Mouse (Mus musculus) limb, embryonic 14.5 days (tissue): ENCODE data around the gene Six5. TPM values are rescaled to one million over a fixed set of nuclear protein-coding genes. Genes with fewer than 3 reads are reported as not detected.
A peak's percentile ranks its signal among the peaks of the same experiment; 100 is the strongest.

Experiments used
- ATAC-seq: fragments of 200-750 bp; cut with Nextera tagmentation; 2 replicates; pipeline ENCODE4 v1.8.0; 2017; ENCODE audit warnings: low read depth, moderate number of reproducible peaks, moderate TSS enrichment; ENCODE audit not compliant: low FRiP score
- DNase-seq: peaks from one replicate; pipeline ENCODE4 v3.0.0-alpha.2; 2015; ENCODE audit warnings: low spot score
- H3K27ac ChIP-seq: fragments of 300-500 bp; sonication (generic); replicated peaks from 2 replicates; pipeline ENCODE4 v1.5.1; 2014; ENCODE audit warnings: low read depth, mild to moderate bottlenecking, low read length, moderate library complexity, mixed read lengths
- H3K27me3 ChIP-seq: fragments of 300-500 bp; sonication (generic); 2 replicates; pipeline ENCODE4 v1.6.1; 2014; ENCODE audit warnings: low read length, mixed read lengths; ENCODE audit not compliant: control insufficient read depth, insufficient read depth
- H3K36me3 ChIP-seq: fragments of 300-500 bp; sonication (generic); 2 replicates; pipeline ENCODE4 v1.6.1; 2014; ENCODE audit warnings: mild to moderate bottlenecking, low read length, moderate library complexity, mixed read lengths; ENCODE audit not compliant: control insufficient read depth, insufficient read depth
- H3K4me1 ChIP-seq: fragments of 300-500 bp; sonication (generic); 2 replicates; pipeline ENCODE4 v1.6.1; 2014; ENCODE audit warnings: antibody characterized with exemption, low read length, mixed read lengths; ENCODE audit not compliant: control insufficient read depth, insufficient read depth
- H3K4me2 ChIP-seq: fragments of 300-500 bp; sonication (generic); replicated peaks from 2 replicates; pipeline ENCODE4 v1.6.1; 2014; ENCODE audit warnings: low read depth, mild to moderate bottlenecking, low read length, moderate library complexity; ENCODE audit not compliant: severe bottlenecking
- H3K4me3 ChIP-seq: fragments of 300-500 bp; sonication (generic); replicated peaks from 2 replicates; pipeline ENCODE4 v1.5.1; 2014; ENCODE audit warnings: low read length
- H3K9ac ChIP-seq: fragments of 300-500 bp; sonication (generic); 2 replicates; pipeline ENCODE4 v1.6.1; 2014; ENCODE audit warnings: mild to moderate bottlenecking, low read depth, low read length, moderate library complexity; ENCODE audit not compliant: severe bottlenecking
- H3K9me3 ChIP-seq: fragments of 300-500 bp; sonication (generic); 2 replicates; pipeline ENCODE4 v1.6.1; 2016; ENCODE audit warnings: low read length; ENCODE audit not compliant: control insufficient read depth
- POLR2A ChIP-seq: fragments of 200-500 bp; IDR thresholded peaks from 2 replicates; pipeline ENCODE4 v1.8.0; 2012; ENCODE audit warnings: inconsistent platforms, mild to moderate bottlenecking, moderate library complexity, borderline replicate concordance; ENCODE audit not compliant: insufficient read depth, insufficient read length; ENCODE audit errors: extremely low read depth
- WGBS: fragments of 180-500 bp; shearing (Covaris S2); extraction: QIAGEN DNeasy Blood & Tissue Kit; methylation state at CpG from one replicate; pipeline ENCODE4 v1.1.7; 2014; 5-methylcytosine and 5-hydroxymethylcytosine counted together
- polyA plus RNA-seq, 2 experiments: library from polyadenylated mRNA; depleted of rRNA in 1 of 2; stranded (reverse) in 1 of 2; unstranded in 1 of 2; fragments of >200 nt; fragmentation: Nextera tagmentation in 1 of 2; extraction: Ambion mirVana in 1 of 2; gene quantifications; 2 replicates each; pipeline versions ENCODE4 v1.2.1 to v1.2.3; 2012 to 2014

The Six5 gene
- polyA plus RNA-seq, 2 experiments, result 19.1 to 103 TPM

GRCm38 (mm10) chr7:19075723-19076585, 18.4 kb upstream of the Six5 start, which contains the start of gene Dmwd:
Gene Dmwd (plus strand): TSS chr7:19076227.
- H3K4me3 ChIP-seq, result peak within 1 kb of the TSS; percentile 94
- H3K9ac ChIP-seq, result peak within 1 kb of the TSS; percentile 94
- no peaks in the 10 kb centered on the region for H3K27me3 ChIP-seq
- H3K4me2 ChIP-seq, result peak within 1 kb of the TSS; percentile 87
- WGBS, result under 1% methylated on average over 58 of the region's 91 CpGs
- TF ChIP-seq POLR2A, result peak; percentile 81; the same call in 1 of the 2 replicates
- H3K4me1 ChIP-seq, result peaks cover 13% of the 10 kb centered on the region
- ATAC-seq (peak; percentile 99), DNase-seq (peak; percentile 99)
- peak within 1 kb of the TSS; percentile 82 for H3K27ac ChIP-seq
- H3K9me3 ChIP-seq, result no peaks in the 10 kb centered on the region
- H3K36me3 ChIP-seq, result peaks cover 30% of the 10 kb centered on the region

- WGBS, result 0% methylated on average over 21 of the region's 22 CpGs
- DNase-seq, result no peak
- ATAC-seq, result no peak
- Histone ChIP-seq H3K4me2 (peak overlapping the region; percentile 87), H3K9ac (peak overlapping the region; percentile 94), H3K36me3 (peaks cover 37% of the 10 kb centered on the region), H3K9me3 (no peaks in the 10 kb centered on the region), H3K27ac (peak overlapping the region; percentile 82), H3K27me3 (no peaks in the 10 kb centered on the region), H3K4me1 (peaks cover 13% of the 10 kb centered on the region), H3K4me3 (peak overlapping the region; percentile 94)
- TF ChIP-seq POLR2A, result no peak
Measured at GRCm38 (mm10) chr7:19076586-19076991, 17.8 kb upstream of the Six5 start.

- no peak for TF ChIP-seq POLR2A
- Histone ChIP-seq H3K9ac (peak overlapping the region; percentile 94; the same call in 1 of the 2 replicates), H3K4me2 (peak overlapping the region; percentile 87; the same call in 1 of the 2 replicates), H3K9me3 (no peaks in the 10 kb centered on the region), H3K4me1 (peaks cover 14% of the 10 kb centered on the region), H3K27me3 (no peaks in the 10 kb centered on the region), H3K27ac (no peak overlapping the region), H3K4me3 (peak overlapping the region; percentile 94), H3K36me3 (peaks cover 48% of the 10 kb centered on the region)
- 75% methylated on average over 14 of the region's 14 CpGs for WGBS
- ATAC-seq (no peak), DNase-seq (no peak)
Measured at GRCm38 (mm10) chr7:19077761-19078160, 16.6 kb upstream of the Six5 start.

- no peak overlapping the region for H3K9ac ChIP-seq
- TF ChIP-seq POLR2A, result no peak
- H3K27ac ChIP-seq, result no peak overlapping the region
- no peak overlapping the region for H3K4me3 ChIP-seq
- H3K9me3 ChIP-seq, result no peaks in the 10 kb centered on the region
- peaks cover 24% of the 10 kb centered on the region for H3K4me1 ChIP-seq
- no peak overlapping the region for H3K4me2 ChIP-seq
- DNase-seq, result no peak
- no peak for ATAC-seq
- no peaks in the 10 kb centered on the region for H3K27me3 ChIP-seq
- 85% methylated on average over 3 of the region's 3 CpGs for WGBS
- peaks cover 52% of the 10 kb centered on the region for H3K36me3 ChIP-seq
Measured at GRCm38 (mm10) chr7:19078732-19079131, 15.7 kb upstream of the Six5 start.

GRCm38 (mm10) chr7:19080451-19080950, 13.9 kb upstream of the Six5 start:
- 87% methylated on average over 19 of the region's 19 CpGs for WGBS
- H3K36me3 ChIP-seq, result peaks cover 58% of the 10 kb centered on the region

More at GRCm38 (mm10) chr7:19080451-19080950, 13.9 kb upstream of the Six5 start:
- Histone ChIP-seq H3K4me3 (no peak overlapping the region), H3K27me3 (no peaks in the 10 kb centered on the region), H3K9ac (no peak overlapping the region), H3K9me3 (no peaks in the 10 kb centered on the region), H3K4me1 (peaks cover 35% of the 10 kb centered on the region), H3K27ac (no peak overlapping the region), H3K4me2 (no peak overlapping the region)
- ATAC-seq (no peak), DNase-seq (no peak)
- no peak for TF ChIP-seq POLR2A
